Mouse (Mus musculus) embryonic facial prominence, embryonic 10.5 days (tissue): ENCODE measurements at regions not wholly inside any gene's neighbourhood (a gene's known extent, or its start where the extent isn't known, plus 50 kb on each side); places are given as distances from the start of the nearest gene placed in this dataset.
A peak's percentile ranks its signal among the peaks of the same experiment; 100 is the strongest.

Source experiments
- DNase-seq: peaks from one replicate; pipeline ENCODE4 v3.0.0-alpha.2; 2017; ENCODE audit warnings: low spot score
- H3K27ac ChIP-seq: fragments of 300-500 bp; sonication (generic); replicated peaks from 2 replicates; pipeline ENCODE4 v1.5.1; 2016; ENCODE audit warnings: mild to moderate bottlenecking
- H3K27me3 ChIP-seq: fragments of 300-500 bp; sonication (generic); replicated peaks from 2 replicates; pipeline ENCODE4 v1.6.1; 2016; ENCODE audit warnings: low read depth, mild to moderate bottlenecking; ENCODE audit not compliant: poor library complexity, severe bottlenecking
- H3K36me3 ChIP-seq: fragments of 300-500 bp; sonication (generic); replicated peaks from 2 replicates; pipeline ENCODE4 v1.6.1; 2016; ENCODE audit warnings: mild to moderate bottlenecking, moderate library complexity
- H3K4me1 ChIP-seq: fragments of 300-500 bp; sonication (generic); 2 replicates; pipeline ENCODE4 v1.6.1; 2016
- H3K4me3 ChIP-seq: fragments of 300-500 bp; sonication (generic); 2 replicates; pipeline ENCODE4 v1.5.1; 2016; ENCODE audit warnings: mild to moderate bottlenecking, moderate library complexity
- H3K9me3 ChIP-seq: fragments of 300-500 bp; sonication (generic); 2 replicates; pipeline ENCODE4 v1.6.1; 2016; ENCODE audit warnings: mild to moderate bottlenecking
- WGBS: fragments of 180-500 bp; shearing (Covaris S2); methylation state at CpG from one replicate; pipeline ENCODE4 v1.1.7; 2016; 5-methylcytosine and 5-hydroxymethylcytosine counted together

- WGBS: 82% methylated on average over 2 of the region's 2 CpGs
- Histone ChIP-seq H3K4me3 (no peak overlapping the region), H3K27ac (no peak overlapping the region), H3K9me3 (no peaks in the 10 kb centered on the region), H3K36me3 (no peaks in the 10 kb centered on the region), H3K27me3 (no peaks in the 10 kb centered on the region), H3K4me1 (0 out of 2 replicates have a peak, but pooled peaks cover 3% of the 10 kb centered on the region)
- no peak for DNase-seq
Observed at GRCm38 (mm10) chr13:39566491-39566890, 605.8 kb upstream of the Slc35b3 start.

- peak overlapping the region; percentile 6; the same call in 1 of the 2 replicates for H3K27ac ChIP-seq
- DNase-seq: peak; percentile 68
- H3K27me3 ChIP-seq: peaks cover 1% of the 10 kb centered on the region; the same call in 1 of the 2 replicates
- 35% methylated on average over 14 of the region's 14 CpGs for WGBS
- H3K36me3 ChIP-seq: no peaks in the 10 kb centered on the region
- peaks cover 16% of the 10 kb centered on the region for H3K4me1 ChIP-seq
- no peak overlapping the region for H3K4me3 ChIP-seq
- no peaks in the 10 kb centered on the region for H3K9me3 ChIP-seq
Observed at GRCm38 (mm10) chr13:39537724-39538440, 577.2 kb upstream of the Slc35b3 start.

GRCm38 (mm10) chr13:39526469-39526868 is 565.8 kb upstream of the Slc35b3 start:
- Histone ChIP-seq H3K4me1 (peaks cover 14% of the 10 kb centered on the region), H3K27ac (no peak overlapping the region), H3K27me3 (peaks cover 70% of the 10 kb centered on the region), H3K9me3 (no peaks in the 10 kb centered on the region), H3K4me3 (no peak overlapping the region), H3K36me3 (no peaks in the 10 kb centered on the region)
- DNase-seq: peak; percentile 17
- WGBS: 86% methylated on average over 1 of the region's 1 CpGs

GRCm38 (mm10) chr13:39523856-39524301 is 563.2 kb upstream of the Slc35b3 start:
- peaks cover 14% of the 10 kb centered on the region for H3K4me1 ChIP-seq

GRCm38 (mm10) chr13:39523246-39523850 is 562.7 kb upstream of the Slc35b3 start:
- H3K27ac ChIP-seq: no peak overlapping the region
- H3K27me3 ChIP-seq: peaks cover 71% of the 10 kb centered on the region
- no peak overlapping the region for H3K4me3 ChIP-seq
- H3K9me3 ChIP-seq: no peaks in the 10 kb centered on the region
- DNase-seq: no peak
- whole genome bisulfite sequencing: 54% methylated on average over 5 of the region's 5 CpGs
- peaks cover 14% of the 10 kb centered on the region for H3K4me1 ChIP-seq
- H3K36me3 ChIP-seq: no peaks in the 10 kb centered on the region

More at GRCm38 (mm10) chr13:39523856-39524301, 563.2 kb upstream of the Slc35b3 start:
- no peak overlapping the region for H3K27ac ChIP-seq
- no peaks in the 10 kb centered on the region for H3K9me3 ChIP-seq
- H3K27me3 ChIP-seq: peaks cover 73% of the 10 kb centered on the region
- no peak overlapping the region for H3K4me3 ChIP-seq
- DNase-seq: peak; percentile 55
- 26% methylated on average over 9 of the region's 9 CpGs for WGBS
- no peaks in the 10 kb centered on the region for H3K36me3 ChIP-seq

- H3K27me3 ChIP-seq: peaks cover 55% of the 10 kb centered on the region
- no peak overlapping the region for H3K27ac ChIP-seq
- H3K4me1 ChIP-seq: peaks cover 16% of the 10 kb centered on the region
- H3K9me3 ChIP-seq: no peaks in the 10 kb centered on the region
- DNase-seq: no peak
- H3K36me3 ChIP-seq: no peaks in the 10 kb centered on the region
- 94% methylated on average over 9 of the region's 9 CpGs for WGBS
- no peak overlapping the region for H3K4me3 ChIP-seq
Observed at GRCm38 (mm10) chr13:39520846-39521245, 560.2 kb upstream of the Slc35b3 start.

- Histone ChIP-seq H3K9me3 (no peaks in the 10 kb centered on the region), H3K27ac (no peak overlapping the region), H3K27me3 (peaks cover 30% of the 10 kb centered on the region), H3K36me3 (no peaks in the 10 kb centered on the region), H3K4me3 (no peak overlapping the region), H3K4me1 (peaks cover 3% of the 10 kb centered on the region; the same call in 1 of the 2 replicates)
- 57% methylated on average over 8 of the region's 8 CpGs for WGBS
- no peak for DNase-seq
Observed at GRCm38 (mm10) chr13:39516106-39516505, 555.4 kb upstream of the Slc35b3 start.

GRCm38 (mm10) chr13:39489806-39490205 is 529.1 kb upstream of the Slc35b3 start:
- no peak for DNase-seq
- H3K9me3 ChIP-seq: no peaks in the 10 kb centered on the region
- H3K27ac ChIP-seq: no peak overlapping the region
- WGBS: 81% methylated on average over 7 of the region's 7 CpGs
- no peaks in the 10 kb centered on the region for H3K4me1 ChIP-seq
- no peak overlapping the region for H3K4me3 ChIP-seq
- no peaks in the 10 kb centered on the region for H3K36me3 ChIP-seq
- no peaks in the 10 kb centered on the region for H3K27me3 ChIP-seq

- no peak overlapping the region for H3K4me3 ChIP-seq
- H3K4me1 ChIP-seq: no peaks in the 10 kb centered on the region
- H3K27ac ChIP-seq: no peak overlapping the region
- H3K9me3 ChIP-seq: no peaks in the 10 kb centered on the region
- no peaks in the 10 kb centered on the region for H3K36me3 ChIP-seq
- 56% methylated on average over 6 of the region's 6 CpGs for WGBS
- DNase-seq: no peak
- no peaks in the 10 kb centered on the region for H3K27me3 ChIP-seq
Observed at GRCm38 (mm10) chr13:39472621-39473020, 511.9 kb upstream of the Slc35b3 start.

- Histone ChIP-seq H3K4me3 (no peak overlapping the region), H3K27me3 (0 out of 2 replicates have a peak, but pooled peaks cover 9% of the 10 kb centered on the region), H3K36me3 (no peaks in the 10 kb centered on the region), H3K4me1 (no peaks in the 10 kb centered on the region), H3K9me3 (no peaks in the 10 kb centered on the region), H3K27ac (no peak overlapping the region)
- WGBS: 94% methylated on average over 13 of the region's 13 CpGs
- DNase-seq: no peak
Observed at GRCm38 (mm10) chr13:39441799-39442198, 481.1 kb upstream of the Slc35b3 start.

GRCm38 (mm10) chr13:39440907-39441306 is 480.2 kb upstream of the Slc35b3 start:
- Histone ChIP-seq H3K4me1 (no peaks in the 10 kb centered on the region), H3K27me3 (0 out of 2 replicates have a peak, but pooled peaks cover 9% of the 10 kb centered on the region), H3K9me3 (no peaks in the 10 kb centered on the region), H3K36me3 (no peaks in the 10 kb centered on the region), H3K4me3 (no peak overlapping the region), H3K27ac (no peak overlapping the region)
- DNase-seq: peak; percentile 70
- 35% methylated on average over 8 of the region's 8 CpGs for WGBS

GRCm38 (mm10) chr13:39440336-39440735 is 479.7 kb upstream of the Slc35b3 start:
- 94% methylated on average over 10 of the region's 10 CpGs for WGBS
- no peak overlapping the region for H3K4me3 ChIP-seq

GRCm38 (mm10) chr13:39427996-39428395 is 467.3 kb upstream of the Slc35b3 start:
- H3K27me3 ChIP-seq: no peaks in the 10 kb centered on the region
- no peak overlapping the region for H3K4me3 ChIP-seq
- WGBS: 72% methylated on average over 3 of the region's 3 CpGs
- H3K4me1 ChIP-seq: no peaks in the 10 kb centered on the region
- DNase-seq: no peak
- no peak overlapping the region for H3K27ac ChIP-seq
- H3K9me3 ChIP-seq: no peaks in the 10 kb centered on the region
- H3K36me3 ChIP-seq: no peaks in the 10 kb centered on the region

More at GRCm38 (mm10) chr13:39440336-39440735, 479.7 kb upstream of the Slc35b3 start:
- Histone ChIP-seq H3K4me1 (no peaks in the 10 kb centered on the region), H3K9me3 (no peaks in the 10 kb centered on the region), H3K27me3 (0 out of 2 replicates have a peak, but pooled peaks cover 9% of the 10 kb centered on the region), H3K36me3 (no peaks in the 10 kb centered on the region), H3K27ac (no peak overlapping the region)
- DNase-seq: no peak
